Mouse (Mus musculus) lung, embryonic 14.5 days (tissue): ENCODE measurements around the gene Orm1. TPM values are rescaled to one million over a fixed set of nuclear protein-coding genes. Genes with fewer than 3 reads are reported as not detected.
A peak's percentile ranks its signal among the peaks of the same experiment; 100 is the strongest.

Experiments
- ATAC-seq: fragments of 200-750 bp; cut with Nextera tagmentation; 2 replicates; pipeline ENCODE4 v1.8.0; 2017; ENCODE audit warnings: mild to moderate bottlenecking, moderate TSS enrichment, moderate library complexity; ENCODE audit not compliant: insufficient read depth
- DNase-seq: peaks from one replicate; pipeline ENCODE4 v3.0.0-alpha.2; 2015
- H3K27ac ChIP-seq: fragments of 300-500 bp; sonication (generic); 2 replicates; pipeline ENCODE4 v1.5.1; 2014; ENCODE audit warnings: low read depth, mild to moderate bottlenecking, moderate library complexity
- H3K27me3 ChIP-seq: fragments of 300-500 bp; sonication (generic); 2 replicates; pipeline ENCODE4 v1.6.1; 2014; ENCODE audit warnings: low read length, control low read depth; ENCODE audit not compliant: insufficient read depth
- H3K36me3 ChIP-seq: fragments of 300-500 bp; sonication (generic); 2 replicates; pipeline ENCODE4 v1.6.1; 2014; ENCODE audit warnings: control low read depth; ENCODE audit not compliant: insufficient read depth
- H3K4me1 ChIP-seq: fragments of 300-500 bp; sonication (generic); 2 replicates; pipeline ENCODE4 v1.6.1; 2014; ENCODE audit warnings: antibody characterized with exemption, control low read depth; ENCODE audit not compliant: insufficient read depth
- H3K4me2 ChIP-seq: fragments of 300-500 bp; sonication (generic); 2 replicates; pipeline ENCODE4 v1.6.1; 2014; ENCODE audit warnings: mild to moderate bottlenecking
- H3K4me3 ChIP-seq: fragments of 300-500 bp; sonication (generic); 2 replicates; pipeline ENCODE4 v1.5.1; 2014; ENCODE audit warnings: low read depth, low read length
- H3K9ac ChIP-seq: fragments of 300-500 bp; sonication (generic); 2 replicates; pipeline ENCODE4 v1.6.1; 2014
- H3K9me3 ChIP-seq: fragments of 300-500 bp; sonication (generic); 2 replicates; pipeline ENCODE4 v1.6.1; 2016; ENCODE audit warnings: low read depth, low read length, control low read depth
- CTCF ChIP-seq: IDR thresholded peaks from 2 replicates; pipeline ENCODE4 v1.5.1; 2016; ENCODE audit warnings: antibody characterized with exemption, low read depth
- WGBS: fragments of 180-500 bp; shearing (Covaris S2); extraction: QIAGEN DNeasy Blood & Tissue Kit; methylation state at CpG from one replicate; pipeline ENCODE4 v1.1.7; 2014; 5-methylcytosine and 5-hydroxymethylcytosine counted together
- polyA plus RNA-seq: library from polyadenylated mRNA; unstranded; fragments of >200 nt; fragmentation: Nextera tagmentation; extraction: Ambion mirVana; gene quantifications from 2 replicates; pipeline ENCODE4 v1.2.1, GENCODE M21; 2014

The Orm1 gene
- polyA plus RNA-seq, 1 experiment from 2014 or later = not detected

- DNase-seq = no peak
- Histone ChIP-seq H3K4me3 (no peak overlapping the region), H3K4me2 (no peak overlapping the region), H3K36me3 (peaks cover 75% of the 10 kb centered on the region), H3K27ac (no peak overlapping the region), H3K27me3 (no peaks in the 10 kb centered on the region), H3K4me1 (no peaks in the 10 kb centered on the region), H3K9ac (no peak overlapping the region), H3K9me3 (no peaks in the 10 kb centered on the region)
- WGBS = 83% methylated on average over 3 of the region's 3 CpGs
- no peak for ATAC-seq
- no peak for TF ChIP-seq CTCF
Observed at GRCm38 (mm10) chr4:63385253-63385652, 40.9 kb downstream of the Orm1 start.

- Histone ChIP-seq H3K27me3 (no peaks in the 10 kb centered on the region), H3K27ac (no peak overlapping the region), H3K36me3 (peaks cover 69% of the 10 kb centered on the region), H3K4me1 (no peaks in the 10 kb centered on the region), H3K4me2 (no peak overlapping the region), H3K9me3 (no peaks in the 10 kb centered on the region), H3K9ac (no peak overlapping the region), H3K4me3 (no peak overlapping the region)
- TF ChIP-seq CTCF = no peak
- WGBS = 60% methylated on average over 11 of the region's 11 CpGs
- ATAC-seq (no peak), DNase-seq (peak; percentile 24)
Observed at GRCm38 (mm10) chr4:63385784-63386183, 41.4 kb downstream of the Orm1 start.

- no peak for ATAC-seq
- Histone ChIP-seq H3K4me2 (no peak overlapping the region), H3K27me3 (no peaks in the 10 kb centered on the region), H3K4me1 (no peaks in the 10 kb centered on the region), H3K27ac (no peak overlapping the region), H3K4me3 (no peak overlapping the region), H3K9me3 (no peaks in the 10 kb centered on the region), H3K9ac (no peak overlapping the region), H3K36me3 (peaks cover 66% of the 10 kb centered on the region)
- no peak for DNase-seq
- no peak for TF ChIP-seq CTCF
- 75% methylated on average over 6 of the region's 6 CpGs for WGBS
Observed at GRCm38 (mm10) chr4:63388029-63388428, 43.7 kb downstream of the Orm1 start.

DNA sequence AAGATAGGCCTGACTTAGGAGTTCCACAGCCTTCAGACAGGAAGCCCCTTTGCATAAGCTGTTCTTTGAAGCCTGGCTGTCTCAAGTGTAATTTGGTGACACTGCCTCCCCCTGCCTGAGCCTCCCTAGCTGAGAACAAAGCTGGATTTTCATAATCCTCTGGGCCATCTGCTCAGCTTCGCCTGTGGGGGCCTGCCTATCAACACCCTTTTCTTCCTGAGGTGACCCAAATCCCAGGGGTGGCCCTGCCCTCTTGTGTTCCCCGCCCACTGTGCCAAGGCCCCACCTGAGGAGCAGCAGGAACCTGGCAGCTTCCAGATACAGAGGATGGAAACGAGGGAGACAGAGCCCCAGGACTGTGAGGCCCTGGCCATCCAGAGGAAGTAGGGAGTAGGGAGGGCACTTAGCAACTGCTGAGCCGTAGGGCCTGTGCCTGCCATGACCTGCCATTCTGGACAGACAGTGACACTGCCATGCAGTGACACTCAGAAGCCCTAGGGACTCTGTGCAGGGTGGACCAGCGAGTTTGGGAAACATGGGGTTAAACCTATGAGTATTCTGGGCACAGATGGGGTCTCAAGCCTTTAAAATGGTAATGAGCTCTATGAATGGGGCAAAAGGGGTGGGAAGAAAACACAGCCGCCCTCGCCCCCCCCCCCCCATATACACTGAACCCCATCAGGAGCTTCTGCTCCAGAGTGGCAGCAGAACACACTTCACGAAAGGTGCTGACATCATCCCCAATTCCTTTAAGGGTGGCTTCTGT is 44.9 kb downstream of the Orm1 start:
- no peak overlapping the region for H3K9ac ChIP-seq
- H3K9me3 ChIP-seq = no peaks in the 10 kb centered on the region
- no peak for TF ChIP-seq CTCF
- WGBS = 52% methylated on average over 8 of the region's 8 CpGs
- no peaks in the 10 kb centered on the region for H3K27me3 ChIP-seq
- no peak overlapping the region for H3K4me3 ChIP-seq
- no peaks in the 10 kb centered on the region for H3K4me1 ChIP-seq
- DNase-seq (no peak), ATAC-seq (0 out of 2 replicates have a peak, but pooled peaks have one; percentile 21)
- H3K27ac ChIP-seq = no peak overlapping the region
- H3K36me3 ChIP-seq = peaks cover 66% of the 10 kb centered on the region
- no peak overlapping the region for H3K4me2 ChIP-seq

DNA sequence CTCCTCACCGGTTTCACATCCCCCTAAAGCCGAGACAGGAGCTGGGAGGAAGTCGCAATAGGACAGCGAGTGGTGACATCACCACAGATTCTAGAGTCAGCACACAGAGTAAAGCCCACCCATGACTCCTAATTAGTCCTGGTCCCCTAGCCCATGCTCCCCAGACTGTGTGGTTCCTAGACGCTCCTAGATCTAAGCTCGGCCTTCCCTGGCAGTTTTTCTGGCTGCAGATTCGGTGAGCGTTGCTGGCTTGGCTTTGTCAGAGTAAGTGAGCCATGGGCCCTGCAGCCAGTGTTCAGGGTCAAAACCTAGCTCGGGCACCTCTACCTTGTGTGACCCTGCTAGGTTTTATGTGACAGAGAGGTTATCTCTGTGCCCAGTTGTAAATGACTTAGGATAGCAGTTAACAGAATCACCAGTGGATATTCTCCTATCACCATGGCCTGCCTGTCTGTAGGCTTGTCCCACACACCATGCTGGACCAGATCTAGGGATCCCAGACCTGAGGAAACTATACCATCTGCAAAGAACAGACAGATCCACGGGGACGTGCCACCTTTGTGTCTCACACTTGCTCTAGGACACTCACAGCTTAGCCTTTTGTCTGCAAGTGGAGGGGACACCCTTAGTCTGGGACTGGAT is 45.6 kb downstream of the Orm1 start:
- DNase-seq = no peak
- H3K27me3 ChIP-seq = no peaks in the 10 kb centered on the region
- no peak overlapping the region for H3K9ac ChIP-seq
- no peaks in the 10 kb centered on the region for H3K4me1 ChIP-seq
- TF ChIP-seq CTCF = no peak
- no peaks in the 10 kb centered on the region for H3K9me3 ChIP-seq
- 59% methylated on average over 11 of the region's 11 CpGs for WGBS
- no peak overlapping the region for H3K27ac ChIP-seq
- H3K4me3 ChIP-seq = no peak overlapping the region
- peaks cover 70% of the 10 kb centered on the region for H3K36me3 ChIP-seq
- no peak for ATAC-seq
- no peak overlapping the region for H3K4me2 ChIP-seq

GRCm38 (mm10) chr4:63391322-63391721 is 47.0 kb downstream of the Orm1 start:
- 62% methylated on average over 6 of the region's 6 CpGs for WGBS
- Histone ChIP-seq H3K9me3 (no peaks in the 10 kb centered on the region), H3K4me3 (no peak overlapping the region), H3K4me1 (no peaks in the 10 kb centered on the region), H3K36me3 (peaks cover 63% of the 10 kb centered on the region), H3K27me3 (no peaks in the 10 kb centered on the region), H3K27ac (no peak overlapping the region), H3K9ac (no peak overlapping the region), H3K4me2 (no peak overlapping the region)
- ATAC-seq = no peak
- TF ChIP-seq CTCF = no peak
- peak; percentile 18 for DNase-seq

Other genes starting within 250 kb of the Orm1 start
- 0.47 TPM in 1 of 2 replicates, not detected in the other for gene Ambp, start 189.8 kb upstream of the Orm1 start, polyA plus RNA-seq
- gene Kif12, start 172.4 kb upstream of the Orm1 start, polyA plus RNA-seq = 8.9 and 11.8 TPM in 2 replicates
- 23.1 and 25.8 TPM in 2 replicates for gene Col27a1, start 130.6 kb upstream of the Orm1 start, polyA plus RNA-seq
- not detected in 2 replicates for gene Orm3, start 11.6 kb downstream of the Orm1 start, polyA plus RNA-seq
- gene Orm2, start 17.9 kb downstream of the Orm1 start, polyA plus RNA-seq = not detected in 2 replicates
- 11.2 and 12.6 TPM in 2 replicates for gene Akna, start 58.8 kb downstream of the Orm1 start, polyA plus RNA-seq
- 4.5 and 4.7 TPM in 2 replicates for gene Whrn, start 151.4 kb downstream of the Orm1 start, polyA plus RNA-seq
- 228 and 231 TPM in 2 replicates for gene Atp6v1g1, start 200.2 kb downstream of the Orm1 start, polyA plus RNA-seq
- gene Tmem268, start 214.2 kb downstream of the Orm1 start, polyA plus RNA-seq = 8.2 and 8.5 TPM in 2 replicates